Comparison of ENCODE assay signal across 13 mouse cellular contexts in the genomic region with DNA sequence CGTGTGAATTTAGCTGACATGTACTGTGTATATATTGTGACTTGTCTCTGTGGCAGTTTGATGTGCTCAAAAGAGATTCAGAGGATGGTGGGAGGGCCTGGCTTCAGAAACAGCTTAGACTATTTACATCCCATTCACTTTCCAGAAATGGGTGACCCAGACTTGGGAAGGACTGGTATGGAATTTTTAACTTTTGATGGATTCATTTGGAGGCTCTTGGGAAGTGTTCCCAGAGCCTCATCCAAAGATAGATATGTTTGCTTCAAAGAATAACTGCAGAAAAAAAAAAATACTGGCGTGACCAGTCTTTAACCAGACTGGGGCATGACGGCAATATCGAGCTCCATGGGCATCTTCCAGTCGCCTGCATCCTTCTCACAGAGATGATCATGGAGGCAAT.
"Had no signal": no experiment of that assay in that cellular context is flagged by ENCODE, and none has a peak within 500 bp of the region (broad histone marks: within the 10 kb centered on the region; RNA-seq: fewer than 3 reads in every experiment).

No protein-coding gene starts in this region.

- H3K27ac ChIP-seq: left cerebral cortex, adult 2 months; limb, embryonic 12.5 days; liver, embryonic 13.5 days; neural tube, embryonic 12.5 days; stomach, postnatal 0 days had no signal

- H3K4me1 ChIP-seq: liver, embryonic 13.5 days; neural tube, embryonic 12.5 days had no signal

- H3K9me3 ChIP-seq: limb, embryonic 12.5 days; liver, embryonic 13.5 days; neural tube, embryonic 12.5 days had no signal

- H3K36me3 ChIP-seq: limb, embryonic 12.5 days; liver, embryonic 13.5 days; neural tube, embryonic 12.5 days had no signal

- DNase-seq: kidney, adult 8-10 months; kidney, postnatal 25 days; liver; liver, embryonic 13.5 days; liver, postnatal 0 days; lung, postnatal 36 days; thymus, adult 18-20 months; thymus, postnatal 14 days had no signal

- H3K27me3 ChIP-seq: limb, embryonic 12.5 days; liver, embryonic 13.5 days; neural tube, embryonic 12.5 days had no signal

- ATAC-seq: intestine, postnatal 0 days; liver, postnatal 0 days had no signal

- H3K4me3 ChIP-seq: left cerebral cortex, adult 2 months; limb, embryonic 12.5 days; liver, embryonic 13.5 days; neural tube, embryonic 12.5 days had no signal

- H3K4me2 ChIP-seq: limb, embryonic 12.5 days; liver, embryonic 13.5 days; neural tube, embryonic 12.5 days had no signal

- H3K9ac ChIP-seq: limb, embryonic 12.5 days; liver, embryonic 13.5 days; liver, postnatal 0 days; neural tube, embryonic 12.5 days had no signal
